Mouse (Mus musculus): ENCODE data around the gene Adamtsl4. TPM values are rescaled to one million over a fixed set of nuclear protein-coding genes. Genes with fewer than 3 reads are reported as not detected.

The Adamtsl4 gene
- total and polyA plus RNA-seq, 3 experiments, result 39.2 to 51.4 (median 46.2) TPM

DNA sequence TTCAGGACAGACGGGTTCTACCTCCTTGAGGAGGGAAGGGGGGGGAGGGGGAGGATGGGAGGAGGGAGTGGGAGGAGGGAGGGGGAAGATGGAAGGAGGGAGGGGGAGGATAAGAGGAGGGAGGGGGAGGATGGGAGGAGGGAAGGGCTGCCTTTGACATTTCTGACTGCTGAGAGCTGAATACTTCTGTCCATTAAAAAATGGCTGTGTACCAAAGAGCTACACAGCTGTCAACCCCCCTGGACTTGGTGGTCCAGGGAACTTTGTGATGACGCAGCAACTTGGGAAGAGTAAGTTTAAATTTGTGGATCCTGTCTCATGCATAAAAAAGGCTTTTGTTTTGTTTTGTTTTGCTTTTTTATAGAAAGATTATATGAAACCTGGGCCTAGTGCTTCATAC is 2.2 kb upstream of the Adamtsl4 start:
- 20% methylated on average over 2 of the region's 2 CpGs for WGBS
- no peak overlapping the region for H3K4me3 ChIP-seq
- TF ChIP-seq EP300 (IDR thresholded peaks at IDR 0.05; ENCODE audit: insufficient read depth, low read depth, low read length), result no peak
- TF ChIP-seq CTCF (IDR thresholded peaks at IDR 0.05), result no peak
- TF ChIP-seq POLR2A (IDR thresholded peaks at IDR 0.05; ENCODE audit: insufficient read depth, low read depth, low read length), result no peak
- H3K4me1 ChIP-seq (ENCODE audit: control insufficient read depth, insufficient read depth, low read length), result peaks cover 29% of the 10 kb centered on the region
- no peak for DNase-seq
- peak overlapping the region; percentile 55 for H3K9ac ChIP-seq (ENCODE audit: low read depth, low read length)
- H3K27ac ChIP-seq, result peak overlapping the region; percentile 96
- H3K27me3 ChIP-seq (ENCODE audit: control insufficient read depth, insufficient read depth, low read length), result no peaks in the 10 kb centered on the region
- H3K36me3 ChIP-seq (ENCODE audit: control insufficient read depth, insufficient read depth, low read length), result peaks cover 12% of the 10 kb centered on the region; the same call in 1 of the 2 replicates
- intact Hi-C loops (cut with DNase I), result loop anchor here (5.0 kb wide), 1 partner anchor 42 kb away; no protein-coding TSS in a partner anchor
- H3K79me2 ChIP-seq (replicated peaks; ENCODE audit: control insufficient read depth, insufficient read depth, low read length), result no peaks in the 10 kb centered on the region

DNA sequence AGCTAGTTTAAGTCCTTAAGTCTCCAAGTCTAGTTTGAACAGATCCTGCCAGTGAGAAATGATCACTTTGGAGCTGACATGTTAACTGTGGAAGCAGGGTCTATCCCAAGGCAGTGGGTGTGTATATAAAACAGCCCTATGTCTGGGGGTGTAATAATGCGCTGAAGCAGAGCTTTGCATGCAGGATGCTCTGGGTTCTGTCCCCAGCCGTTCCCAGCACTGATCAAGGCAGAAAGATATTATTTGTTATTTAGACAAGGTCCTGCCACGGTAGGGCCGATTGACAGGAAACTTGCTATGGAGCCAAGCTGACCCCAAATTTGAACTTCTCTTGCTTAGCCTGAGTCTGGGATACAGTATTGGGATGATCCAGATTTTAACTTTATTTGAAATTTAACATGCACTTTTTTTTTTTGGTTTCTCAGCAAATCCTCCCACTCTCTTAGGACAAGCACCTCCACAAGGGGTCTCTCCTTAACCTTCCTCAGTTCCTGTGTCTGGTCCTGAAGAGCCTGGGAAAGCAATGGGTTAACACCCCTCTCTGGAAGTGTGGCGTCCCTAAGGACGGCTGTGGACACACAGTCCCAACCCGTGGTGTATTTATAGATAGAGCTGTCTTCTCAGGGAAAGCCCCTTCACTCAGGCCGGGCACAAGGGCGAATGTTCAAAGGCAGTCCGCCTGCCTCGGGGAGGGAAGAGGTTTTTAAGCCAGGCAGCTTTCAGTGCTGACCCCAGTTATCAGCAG is 1.6 kb upstream of the Adamtsl4 start:
- Histone ChIP-seq H3K27me3 (ENCODE audit: control insufficient read depth, insufficient read depth, low read length) (no peaks in the 10 kb centered on the region), H3K4me1 (ENCODE audit: control insufficient read depth, insufficient read depth, low read length) (peaks cover 28% of the 10 kb centered on the region), H3K9ac (ENCODE audit: low read depth, low read length) (peak overlapping the region; percentile 55), H3K79me2 (replicated peaks; ENCODE audit: control insufficient read depth, insufficient read depth, low read length) (no peaks in the 10 kb centered on the region), H3K36me3 (ENCODE audit: control insufficient read depth, insufficient read depth, low read length) (peaks cover 9% of the 10 kb centered on the region; the same call in 1 of the 2 replicates), H3K4me3 (no peak overlapping the region), H3K27ac (peak overlapping the region; percentile 96)
- intact Hi-C loops (cut with DNase I), result loop anchor here (5.0 kb wide), 1 partner anchor 43 kb away; no protein-coding TSS in a partner anchor
- DNase-seq, result peak; percentile 38 to 61
- TF ChIP-seq POLR2A (IDR thresholded peaks at IDR 0.05; ENCODE audit: insufficient read depth, low read depth, low read length) (peak; percentile 43; the same call in 1 of the 2 replicates), EP300 (IDR thresholded peaks at IDR 0.05; ENCODE audit: insufficient read depth, low read depth, low read length) (peak; percentile 84), CTCF (IDR thresholded peaks at IDR 0.05) (peak; percentile 25)
- WGBS, result 15% methylated on average over 11 of the region's 11 CpGs

DNA sequence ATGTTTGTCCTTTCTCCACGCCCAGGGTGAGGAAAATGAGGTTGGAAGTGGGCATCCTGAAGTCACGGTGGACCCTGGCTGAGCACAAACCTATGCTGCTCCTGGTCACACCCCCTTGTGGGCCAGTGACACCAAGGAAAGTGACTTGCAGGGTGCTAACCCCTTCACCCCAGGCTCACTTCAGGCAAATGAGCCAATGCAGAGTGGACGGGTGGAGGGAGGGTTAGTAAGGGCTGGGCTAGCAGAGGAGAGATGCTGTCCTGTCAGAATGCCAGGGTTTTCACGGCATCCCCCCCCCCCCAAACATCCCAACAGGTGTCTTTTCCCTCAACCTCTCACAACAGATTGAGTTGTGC is 571 bp downstream of the Adamtsl4 start:
- 14% methylated on average over 4 of the region's 4 CpGs for WGBS
- no peaks in the 10 kb centered on the region for H3K36me3 ChIP-seq (ENCODE audit: control insufficient read depth, insufficient read depth, low read length)
- H3K27me3 ChIP-seq (ENCODE audit: control insufficient read depth, insufficient read depth, low read length), result no peaks in the 10 kb centered on the region
- intact Hi-C loops (cut with DNase I), result loop anchor here (5.0 kb wide), 1 partner anchor 45 kb away; no protein-coding TSS in a partner anchor
- H3K4me1 ChIP-seq (ENCODE audit: control insufficient read depth, insufficient read depth, low read length), result peaks cover 18% of the 10 kb centered on the region
- no peaks in the 10 kb centered on the region for H3K79me2 ChIP-seq (replicated peaks; ENCODE audit: control insufficient read depth, insufficient read depth, low read length)
- peak overlapping the region; percentile 80 for H3K9ac ChIP-seq (ENCODE audit: low read depth, low read length)
- no peak for TF ChIP-seq CTCF (IDR thresholded peaks at IDR 0.05)
- no peak for TF ChIP-seq POLR2A (IDR thresholded peaks at IDR 0.05; ENCODE audit: insufficient read depth, low read depth, low read length)
- TF ChIP-seq EP300 (IDR thresholded peaks at IDR 0.05; ENCODE audit: insufficient read depth, low read depth, low read length), result no peak
- peak overlapping the region; percentile 70 for H3K4me3 ChIP-seq
- DNase-seq, result peak in 1 of 2 experiments; percentile 13
- peak overlapping the region; percentile 96 for H3K27ac ChIP-seq

DNA sequence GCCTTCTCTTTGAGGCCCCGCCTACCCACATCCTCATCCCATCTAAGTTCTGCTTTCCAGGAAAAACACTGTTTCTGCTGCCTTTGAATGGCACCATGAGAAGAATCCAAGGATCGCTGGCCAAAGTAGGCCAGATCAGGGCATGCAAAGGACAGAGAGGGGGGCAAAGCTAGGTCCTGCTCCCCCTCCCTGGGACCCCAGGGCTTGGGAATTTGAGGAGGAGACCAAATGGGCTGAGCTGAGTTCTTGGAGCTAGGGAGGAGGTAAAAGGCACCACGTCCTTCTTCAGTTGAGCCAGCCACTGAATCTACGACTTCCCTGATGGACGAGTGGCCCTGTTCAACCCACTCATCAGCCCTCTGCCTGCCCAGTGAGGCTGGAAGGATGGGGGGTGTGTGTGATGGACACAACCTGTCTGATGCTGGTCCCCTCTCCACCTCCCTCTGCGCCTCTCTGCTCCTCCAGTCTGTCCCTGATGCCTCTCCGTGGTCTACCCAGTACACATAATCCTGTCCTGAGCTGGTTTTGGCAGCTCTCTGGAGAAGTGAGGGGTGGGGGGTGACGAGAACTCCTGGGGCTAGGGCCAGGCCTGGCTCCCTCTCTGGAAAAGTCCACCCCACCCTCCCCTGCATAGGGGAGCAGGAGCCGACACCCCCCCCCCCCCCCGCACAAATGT is 1.1 kb downstream of the Adamtsl4 start:
- H3K4me1 ChIP-seq (ENCODE audit: control insufficient read depth, insufficient read depth, low read length), result peaks cover 18% of the 10 kb centered on the region
- peak overlapping the region; percentile 5 for H3K9ac ChIP-seq (ENCODE audit: low read depth, low read length)
- peak overlapping the region; percentile 96 for H3K27ac ChIP-seq
- H3K36me3 ChIP-seq (ENCODE audit: control insufficient read depth, insufficient read depth, low read length), result no peaks in the 10 kb centered on the region
- intact Hi-C loops (cut with DNase I), result loop anchor here (5.0 kb wide), 1 partner anchor 46 kb away; no protein-coding TSS in a partner anchor
- H3K79me2 ChIP-seq (replicated peaks; ENCODE audit: control insufficient read depth, insufficient read depth, low read length), result no peaks in the 10 kb centered on the region
- no peak for TF ChIP-seq POLR2A (IDR thresholded peaks at IDR 0.05; ENCODE audit: insufficient read depth, low read depth, low read length)
- TF ChIP-seq EP300 (IDR thresholded peaks at IDR 0.05; ENCODE audit: insufficient read depth, low read depth, low read length), result no peak
- no peak for TF ChIP-seq CTCF (IDR thresholded peaks at IDR 0.05)
- peak overlapping the region; percentile 70 for H3K4me3 ChIP-seq
- DNase-seq, result peak; percentile 29 to 46
- 33% methylated on average over 8 of the region's 10 CpGs for WGBS
- H3K27me3 ChIP-seq (ENCODE audit: control insufficient read depth, insufficient read depth, low read length), result no peaks in the 10 kb centered on the region

DNA sequence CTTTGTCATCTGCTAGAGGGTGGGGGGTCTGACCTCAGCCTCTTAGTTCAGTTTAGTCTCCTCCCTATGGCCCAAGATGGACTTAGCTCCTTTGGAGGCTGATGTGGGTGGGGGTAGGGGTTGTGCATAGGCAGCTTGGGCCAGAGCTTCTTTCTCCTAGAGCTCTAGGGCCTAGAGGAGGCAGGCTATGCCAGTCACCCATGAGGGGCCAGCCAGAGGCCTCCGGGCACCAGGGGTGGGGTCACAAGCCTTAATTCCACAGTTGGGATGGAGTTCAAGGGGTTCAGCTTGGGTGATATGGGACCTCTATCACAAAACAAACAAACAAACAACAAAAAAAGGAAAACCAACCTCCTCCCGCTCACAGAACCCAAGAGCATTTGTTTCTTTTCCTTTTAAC is 2.0 kb downstream of the Adamtsl4 start:
- Histone ChIP-seq H3K36me3 (ENCODE audit: control insufficient read depth, insufficient read depth, low read length) (no peaks in the 10 kb centered on the region), H3K4me3 (no peak overlapping the region), H3K4me1 (ENCODE audit: control insufficient read depth, insufficient read depth, low read length) (peaks cover 18% of the 10 kb centered on the region), H3K27ac (peak overlapping the region; percentile 96), H3K79me2 (replicated peaks; ENCODE audit: control insufficient read depth, insufficient read depth, low read length) (no peaks in the 10 kb centered on the region), H3K27me3 (ENCODE audit: control insufficient read depth, insufficient read depth, low read length) (no peaks in the 10 kb centered on the region), H3K9ac (ENCODE audit: low read depth, low read length) (no peak overlapping the region)
- TF ChIP-seq CTCF (IDR thresholded peaks at IDR 0.05), result no peak
- no peak for TF ChIP-seq POLR2A (IDR thresholded peaks at IDR 0.05; ENCODE audit: insufficient read depth, low read depth, low read length)
- TF ChIP-seq EP300 (IDR thresholded peaks at IDR 0.05; ENCODE audit: insufficient read depth, low read depth, low read length), result no peak
- WGBS, result 69% methylated on average over 2 of the region's 2 CpGs
- DNase-seq, result peak in 1 of 2 experiments; percentile 30
- intact Hi-C loops (cut with DNase I), result loop anchor here (5.0 kb wide), 1 partner anchor 47 kb away; no protein-coding TSS in a partner anchor
